ENCODE assay signal across 9 mouse cellular contexts in genomic region chrX:6171718-6172117, GRCm38 (mm10). TPM values are rescaled to one million over a fixed set of nuclear protein-coding genes. Genes with fewer than 3 reads are reported as not detected.
DNase-seq lines count a peak whose midpoint lies in the region; ATAC-seq and TF ChIP-seq lines count a peak whose summit lies in the region.
"Had no signal": no experiment of that assay in that cellular context is flagged by ENCODE, and none has a peak within 500 bp of the region (broad histone marks: within the 10 kb centered on the region; RNA-seq: fewer than 3 reads in every experiment).

No protein-coding gene starts in this region.

- peak overlapping the region; percentile 47 for H3K4me2 ChIP-seq in kidney, embryonic 16.5 days (replicated peaks; ENCODE audit: low read depth, low read length)
- peak overlapping the region; percentile 23 for H3K4me2 ChIP-seq in embryonic facial prominence, embryonic 11.5 days (ENCODE audit: low read depth, low read length)
- peak overlapping the region; percentile 33; the same call in 1 of the 2 replicates for H3K4me2 ChIP-seq in hindbrain, embryonic 11.5 days (replicated peaks; ENCODE audit: low read depth, low read length)
- H3K4me2 ChIP-seq in midbrain, postnatal 0 days (ENCODE audit: low read depth, low read length, poor library complexity, severe bottlenecking) = peak overlapping the region; percentile 50; the same call in 1 of the 2 replicates

- H3K4me1 ChIP-seq in kidney, embryonic 16.5 days (ENCODE audit: insufficient read depth, low read length) = no peaks in the 10 kb centered on the region
- no peaks in the 10 kb centered on the region for H3K4me1 ChIP-seq in embryonic facial prominence, embryonic 11.5 days (ENCODE audit: control insufficient read depth, insufficient read depth, low read length)
- no peaks in the 10 kb centered on the region for H3K4me1 ChIP-seq in hindbrain, embryonic 11.5 days (replicated peaks; ENCODE audit: control insufficient read depth, insufficient read depth, low read length)
- no peaks in the 10 kb centered on the region for H3K4me1 ChIP-seq in midbrain, postnatal 0 days (ENCODE audit: insufficient read depth, low read length)

- 24% methylated on average over 11 of the region's 12 CpGs for WGBS in kidney, embryonic 16.5 days
- WGBS in embryonic facial prominence, embryonic 11.5 days = 29% methylated on average over 11 of the region's 12 CpGs
- 14% methylated on average over 11 of the region's 12 CpGs for WGBS in hindbrain, embryonic 11.5 days
- 14% methylated on average over 11 of the region's 12 CpGs for WGBS in midbrain, postnatal 0 days

- H3K27me3 ChIP-seq in kidney, embryonic 16.5 days (ENCODE audit: insufficient read depth, low read length) = no peaks in the 10 kb centered on the region
- no peaks in the 10 kb centered on the region for H3K27me3 ChIP-seq in embryonic facial prominence, embryonic 11.5 days (ENCODE audit: control insufficient read depth, insufficient read depth, low read length)
- H3K27me3 ChIP-seq in hindbrain, embryonic 11.5 days (ENCODE audit: control insufficient read depth, insufficient read depth, low read length) = no peaks in the 10 kb centered on the region
- no peaks in the 10 kb centered on the region for H3K27me3 ChIP-seq in midbrain, postnatal 0 days (ENCODE audit: insufficient read depth, low read length)

- peak overlapping the region; percentile 34 for H3K4me3 ChIP-seq in kidney, embryonic 16.5 days (ENCODE audit: low read length)
- peak overlapping the region; percentile 14; the same call in 1 of the 2 replicates for H3K4me3 ChIP-seq in embryonic facial prominence, embryonic 11.5 days (ENCODE audit: low read depth, low read length)
- peak overlapping the region; percentile 31 for H3K4me3 ChIP-seq in hindbrain, embryonic 11.5 days (ENCODE audit: low read depth, low read length)
- H3K4me3 ChIP-seq in midbrain, postnatal 0 days (ENCODE audit: low read depth, low read length) = peak overlapping the region; percentile 36

- no peak for ATAC-seq in kidney, embryonic 16.5 days (ENCODE audit: low FRiP score, low TSS enrichment)
- no peak for ATAC-seq in embryonic facial prominence, embryonic 11.5 days (replicated peaks; ENCODE audit: insufficient number of reproducible peaks, low FRiP score, low TSS enrichment, low read depth)
- ATAC-seq in hindbrain, embryonic 11.5 days (ENCODE audit: low FRiP score) = no peak
- ATAC-seq in midbrain, postnatal 0 days (ENCODE audit: low FRiP score) = no peak
- no peak for ATAC-seq in frontal cortex, adult (ENCODE audit: low TSS enrichment)
- no peak for ATAC-seq in activated CD4-positive, CD25-positive, alpha-beta regulatory T cell, adult 4 months

- H3K9ac ChIP-seq in kidney, embryonic 16.5 days (replicated peaks; ENCODE audit: low read length) = no peak overlapping the region
- H3K9ac ChIP-seq in embryonic facial prominence, embryonic 11.5 days (replicated peaks; ENCODE audit: low read length) = no peak overlapping the region; the same call in 1 of the 2 replicates
- no peak overlapping the region for H3K9ac ChIP-seq in hindbrain, embryonic 11.5 days (ENCODE audit: low read depth, low read length)
- H3K9ac ChIP-seq in midbrain, postnatal 0 days (replicated peaks; ENCODE audit: low read length, poor library complexity, severe bottlenecking) = 0 out of 2 replicates have a peak overlapping the region, but pooled peaks have one; percentile 44

- no peak for TF ChIP-seq CTCF in midbrain, postnatal 0 days (IDR thresholded peaks at IDR 0.05)

- H3K9me3 ChIP-seq in kidney, embryonic 16.5 days (ENCODE audit: low read length) = no peaks in the 10 kb centered on the region
- no peaks in the 10 kb centered on the region for H3K9me3 ChIP-seq in embryonic facial prominence, embryonic 11.5 days (replicated peaks; ENCODE audit: control insufficient read depth, low read length)
- no peaks in the 10 kb centered on the region for H3K9me3 ChIP-seq in hindbrain, embryonic 11.5 days (ENCODE audit: control insufficient read depth, low read length)
- no peaks in the 10 kb centered on the region for H3K9me3 ChIP-seq in midbrain, postnatal 0 days (ENCODE audit: low read length)

- H3K36me3 ChIP-seq in kidney, embryonic 16.5 days (ENCODE audit: insufficient read depth, low read length) = no peaks in the 10 kb centered on the region
- H3K36me3 ChIP-seq in embryonic facial prominence, embryonic 11.5 days (replicated peaks; ENCODE audit: control insufficient read depth, insufficient read depth, low read depth, low read length) = no peaks in the 10 kb centered on the region
- no peaks in the 10 kb centered on the region for H3K36me3 ChIP-seq in hindbrain, embryonic 11.5 days (ENCODE audit: control insufficient read depth, insufficient read depth, low read length)
- H3K36me3 ChIP-seq in midbrain, postnatal 0 days (ENCODE audit: insufficient read depth, low read length) = no peaks in the 10 kb centered on the region

- DNase-seq in kidney, adult 18-20 months = no peak
- peak; percentile 15 for DNase-seq in embryonic facial prominence, embryonic 11.5 days (ENCODE audit: low spot score)
- peak; percentile 7 for DNase-seq in hindbrain, embryonic 11.5 days (ENCODE audit: low spot score)
- peak; percentile 6 for DNase-seq in midbrain, postnatal 0 days (ENCODE audit: low spot score)
- DNase-seq in thymus, postnatal 36 days = no peak
- DNase-seq: gastrocnemius, postnatal 25 days had no signal

- no peak overlapping the region for H3K27ac ChIP-seq in kidney, embryonic 16.5 days (ENCODE audit: low read length)
- no peak overlapping the region for H3K27ac ChIP-seq in embryonic facial prominence, embryonic 11.5 days (replicated peaks; ENCODE audit: low read depth, low read length)
- H3K27ac ChIP-seq in hindbrain, embryonic 11.5 days (ENCODE audit: low read depth, low read length) = no peak overlapping the region
- no peak overlapping the region for H3K27ac ChIP-seq in midbrain, postnatal 0 days (ENCODE audit: low read depth, low read length)

RNA-seq across cellular contexts. Expression of gene Nudt10, which starts 1.1 kb away (rescaled TPM):
- 10.6 and 11.6 TPM in 2 replicates for polyA plus RNA-seq in kidney, embryonic 16.5 days (2015; fragmentation: Nextera tagmentation; extraction: Ambion mirVana)
- 16.2 and 16.6 TPM in 2 replicates for polyA plus RNA-seq in embryonic facial prominence, embryonic 11.5 days (2014; fragmentation: Nextera tagmentation; extraction: Ambion mirVana)
- polyA plus RNA-seq in hindbrain, embryonic 11.5 days (2014; fragmentation: Nextera tagmentation; extraction: Ambion mirVana) = 32.7 and 34.6 TPM in 2 replicates
- 53.3 and 57.9 TPM in 2 replicates for total RNA-seq in midbrain, postnatal 0 days (2014; rRNA removed)
- 43.2 and 45.2 TPM in 2 replicates for polyA plus RNA-seq in midbrain, postnatal 0 days (2015; fragmentation: Nextera tagmentation; extraction: Ambion mirVana)
- not detected for polyA plus RNA-seq in activated CD4-positive, CD25-positive, alpha-beta regulatory T cell, adult 4 months (2017; shearing (Covaris generic))

Comparison
In these comparisons a context has a peak if more than half of its experiments do, and no peak if none do; other contexts are left out.
1. DNase-seq: peak in embryonic facial prominence, embryonic 11.5 days (single experiment), hindbrain, embryonic 11.5 days (single experiment) and midbrain, postnatal 0 days (single experiment); none in kidney, adult 18-20 months (single experiment) and thymus, postnatal 36 days (0 of 2).
2. RNA of gene Nudt10, which starts 1.1 kb away (polyA plus RNA-seq): 43.2 to 45.2 TPM in midbrain, postnatal 0 days, 32.7 to 34.6 TPM in hindbrain, embryonic 11.5 days, 16.2 to 16.6 TPM in embryonic facial prominence, embryonic 11.5 days and 10.6 to 11.6 TPM in kidney, embryonic 16.5 days; not detected in activated CD4-positive, CD25-positive, alpha-beta regulatory T cell, adult 4 months; every median in the first group is over 10 times any median in the second.
3. Peak in every context shown above with its lines, with median percentiles within 50 percentile points of each other: H3K4me2 ChIP-seq and H3K4me3 ChIP-seq.